Mouse (Mus musculus) heart, adult 2 months (tissue): ENCODE data around the gene Atp6v0c. TPM values are rescaled to one million over a fixed set of nuclear protein-coding genes. Genes with fewer than 3 reads are reported as not detected.
"Not testable (repeated sequence)": the region's sequence is repeated elsewhere in the genome, so short reads cannot be mapped to it uniquely, and the experiment has no call there.

Experiments used
- DNase-seq, 2 experiments: peaks; one replicate each; pipeline ENCODE4 v3.0.0; 2021
- H3K27ac ChIP-seq: fragments of 200-600 bp; 2 replicates; pipeline ENCODE4 v1.8.1; 2022
- H3K27me3 ChIP-seq: fragments of 200-500 bp; 2 replicates; pipeline ENCODE4 v1.6.1; 2012; ENCODE audit warnings: mild to moderate bottlenecking, low read length, inconsistent platforms, mixed read lengths; ENCODE audit not compliant: control insufficient read depth, insufficient read depth
- H3K36me3 ChIP-seq: fragments of 200-500 bp; 2 replicates; pipeline ENCODE4 v1.6.1; 2012; ENCODE audit warnings: low read length, inconsistent platforms; ENCODE audit not compliant: control insufficient read depth, insufficient read depth
- H3K4me1 ChIP-seq: fragments of 200-500 bp; 2 replicates; pipeline ENCODE4 v1.6.1; 2011; ENCODE audit warnings: low read length; ENCODE audit not compliant: control insufficient read depth, insufficient read depth
- H3K4me3 ChIP-seq: fragments of 200-600 bp; 2 replicates; pipeline ENCODE4 v1.8.1; 2022
- H3K79me2 ChIP-seq: fragments of 200-500 bp; replicated peaks from 2 replicates; pipeline ENCODE4 v1.6.1; 2012; ENCODE audit warnings: mild to moderate bottlenecking, inconsistent platforms, low read length, moderate library complexity, mixed read lengths; ENCODE audit not compliant: control insufficient read depth, insufficient read depth
- H3K9ac ChIP-seq: fragments of 200-500 bp; 2 replicates; pipeline ENCODE4 v1.6.1; 2012; ENCODE audit warnings: low read depth, mild to moderate bottlenecking, control low read depth, inconsistent platforms, low read length, mixed read lengths
- CTCF ChIP-seq: fragments of 200-600 bp; IDR thresholded peaks from 2 replicates; pipeline ENCODE4 v1.8.1; 2022; ENCODE audit warnings: antibody characterized with exemption, mild to moderate bottlenecking, moderate library complexity
- EP300 ChIP-seq: fragments of 200-500 bp; IDR thresholded peaks from 2 replicates; pipeline ENCODE4 v1.6.1; 2011; ENCODE audit warnings: low read depth, low read length, control low read depth; ENCODE audit not compliant: insufficient read depth
- POLR2A ChIP-seq: fragments of 200-500 bp; IDR thresholded peaks from 2 replicates; pipeline ENCODE4 v1.6.1; 2011; ENCODE audit warnings: mild to moderate bottlenecking, low read depth, low read length, control low read depth; ENCODE audit not compliant: insufficient read depth
- WGBS: fragments of 180-500 bp; shearing (Covaris S2); methylation state at CpG from one replicate; pipeline ENCODE4 v1.1.7; 2018; 5-methylcytosine and 5-hydroxymethylcytosine counted together
- intact Hi-C: fragments of 180-260 bp; cut with DNase I; formaldehyde crosslinking; loops from one replicate; pipeline ENCODE4 v1.15.1; 2025
- polyA plus RNA-seq: library from polyadenylated mRNA; depleted of rRNA; stranded (reverse); fragments of >200 nt; gene quantifications from 2 replicates; pipeline ENCODE4 v1.2.3, GENCODE M21; 2012; rRNA removed
- total RNA-seq, 2 experiments: library from RNA; stranded (reverse); gene quantifications; 2 replicates each; pipeline ENCODE4 v1.2.3; 2021

Gene Atp6v0c
- total and polyA plus RNA-seq, 3 experiments, result 219 to 732 (median 255) TPM

- Histone ChIP-seq H3K27ac (no peak overlapping the region), H3K36me3 (peaks cover 8% of the 10 kb centered on the region), H3K4me3 (no peak overlapping the region), H3K4me1 (peaks cover 7% of the 10 kb centered on the region), H3K27me3 (no peaks in the 10 kb centered on the region), H3K79me2 (peaks cover 12% of the 10 kb centered on the region), H3K9ac (no peak overlapping the region)
- TF ChIP-seq POLR2A (no peak), EP300 (no peak), CTCF (no peak)
- 95% methylated on average over 3 of the region's 3 CpGs for WGBS
- DNase-seq, result no peak
- intact Hi-C loops, result no loop called here
Observed at GRCm38 (mm10) chr17:24131570-24131969, 37.9 kb downstream of the Atp6v0c start.

GRCm38 (mm10) chr17:24129246-24129645, 40.3 kb downstream of the Atp6v0c start:
- H3K9ac ChIP-seq, H3K27ac ChIP-seq, H3K27me3 ChIP-seq, H3K36me3 ChIP-seq, H3K4me1 ChIP-seq, intact Hi-C loops, DNase-seq, H3K4me3 ChIP-seq: not testable (repeated sequence)
- peaks cover 14% of the 10 kb centered on the region for H3K79me2 ChIP-seq
- WGBS, result 90% methylated on average over 4 of the region's 4 CpGs

- Histone ChIP-seq H3K36me3 (peaks cover 10% of the 10 kb centered on the region), H3K9ac (no peak overlapping the region), H3K27ac (no peak overlapping the region), H3K4me3 (no peak overlapping the region), H3K4me1 (peaks cover 4% of the 10 kb centered on the region), H3K27me3 (no peaks in the 10 kb centered on the region), H3K79me2 (peaks cover 10% of the 10 kb centered on the region)
- DNase-seq, result no peak
- WGBS, result 46% methylated on average over 1 of the region's 1 CpGs
- intact Hi-C loops, result no loop called here
- TF ChIP-seq CTCF (no peak), POLR2A (no peak), EP300 (no peak)
Observed at GRCm38 (mm10) chr17:24127592-24127991, 41.9 kb downstream of the Atp6v0c start.

GRCm38 (mm10) chr17:24126801-24127200, 42.7 kb downstream of the Atp6v0c start:
- no peak for DNase-seq
- Histone ChIP-seq H3K27ac (no peak overlapping the region), H3K27me3 (no peaks in the 10 kb centered on the region), H3K36me3 (peaks cover 10% of the 10 kb centered on the region), H3K79me2 (peaks cover 13% of the 10 kb centered on the region), H3K4me1 (peaks cover 4% of the 10 kb centered on the region), H3K9ac (no peak overlapping the region), H3K4me3 (no peak overlapping the region)
- intact Hi-C loops, result no loop called here
- TF ChIP-seq POLR2A (no peak), CTCF (no peak), EP300 (no peak)
- WGBS, result 59% methylated on average over 3 of the region's 3 CpGs

DNA sequence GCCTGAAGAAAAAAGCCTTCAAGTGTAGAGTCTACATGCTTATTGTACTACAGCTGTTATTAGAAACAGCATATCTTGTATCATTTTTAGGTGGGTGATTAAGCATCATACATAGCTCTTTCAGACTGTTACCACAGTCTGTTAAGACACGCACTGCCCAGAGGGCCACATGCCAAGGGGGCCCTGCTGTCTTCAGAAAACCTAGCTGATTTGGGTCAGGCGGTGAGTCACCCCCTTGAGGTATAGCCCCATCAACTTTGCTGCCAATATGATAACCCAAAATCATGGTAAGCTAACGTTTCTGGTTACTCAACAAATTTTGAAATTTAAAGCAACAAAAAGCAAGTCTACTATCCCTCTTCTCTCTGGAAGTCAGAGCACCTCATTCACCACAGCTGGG, 50.1 kb downstream of the Atp6v0c start:
- H3K27ac ChIP-seq, result no peak overlapping the region
- DNase-seq, result no peak
- intact Hi-C loops, result no loop called here
- H3K27me3 ChIP-seq, result no peaks in the 10 kb centered on the region
- H3K4me1 ChIP-seq, result peaks cover 9% of the 10 kb centered on the region
- no peak overlapping the region for H3K4me3 ChIP-seq
- 66% methylated on average over 3 of the region's 3 CpGs for WGBS
- no peak overlapping the region for H3K9ac ChIP-seq
- no peak for TF ChIP-seq EP300
- TF ChIP-seq CTCF, result no peak
- no peak for TF ChIP-seq POLR2A
- peaks cover 17% of the 10 kb centered on the region for H3K79me2 ChIP-seq
- peaks cover 9% of the 10 kb centered on the region for H3K36me3 ChIP-seq

Other genes with a start within 250 kb of the Atp6v0c start
- not detected for gene Sbp, start 228.0 kb downstream of the Atp6v0c start, total RNA-seq
- gene Sbp, start 228.0 kb downstream of the Atp6v0c start, polyA plus RNA-seq, result not detected in 2 replicates
- gene Sbpl, start 214.4 kb downstream of the Atp6v0c start, total RNA-seq, result not detected
- gene Sbpl, start 214.4 kb downstream of the Atp6v0c start, polyA plus RNA-seq, result not detected in 2 replicates
- gene Prss30, start 189.1 kb downstream of the Atp6v0c start, total RNA-seq, result not detected
- gene Prss30, start 189.1 kb downstream of the Atp6v0c start, polyA plus RNA-seq, result 0.12 TPM in 2 replicates
- not detected for gene Prss22, start 171.6 kb downstream of the Atp6v0c start, total RNA-seq
- gene Prss22, start 171.6 kb downstream of the Atp6v0c start, polyA plus RNA-seq, result not detected in 2 replicates
- not detected for gene Prss27, start 131.6 kb downstream of the Atp6v0c start, total RNA-seq
- gene Prss27, start 131.6 kb downstream of the Atp6v0c start, polyA plus RNA-seq, result not detected in 2 replicates
- gene Kctd5, start 96.2 kb downstream of the Atp6v0c start, total RNA-seq, result 1 to 10 TPM; 8.4 to 9.1 TPM
- gene Kctd5, start 96.2 kb downstream of the Atp6v0c start, polyA plus RNA-seq, result 9.8 and 12.8 TPM in 2 replicates
- gene Pdpk1, start 18.8 kb downstream of the Atp6v0c start, total RNA-seq, result 10 to 100 TPM; 42.5 to 49.1 TPM
- gene Pdpk1, start 18.8 kb downstream of the Atp6v0c start, polyA plus RNA-seq, result 10.4 and 20.6 TPM in 2 replicates
- 10 to 100 TPM in 1 of 2 experiments, 1 to 10 TPM in 1; 9.0 to 10.2 TPM for gene Amdhd2, start 5.9 kb downstream of the Atp6v0c start, total RNA-seq
- 11.5 and 17.7 TPM in 2 replicates for gene Amdhd2, start 5.9 kb downstream of the Atp6v0c start, polyA plus RNA-seq
- gene Tbc1d24, start 35.9 kb upstream of the Atp6v0c start, total RNA-seq, result 10 to 100 TPM; 10.3 to 11.0 TPM
- 11.3 and 29.1 TPM in 2 replicates for gene Tbc1d24, start 35.9 kb upstream of the Atp6v0c start, polyA plus RNA-seq
- gene Ntn3, start 39.8 kb upstream of the Atp6v0c start, total RNA-seq, result 1 to 10 TPM in 1 of 2 experiments, under 1 TPM in 1; 0.97 to 1.0 TPM
- gene Ntn3, start 39.8 kb upstream of the Atp6v0c start, polyA plus RNA-seq, result 0.64 and 1.1 TPM in 2 replicates
- gene Tedc2, start 51.1 kb upstream of the Atp6v0c start, total RNA-seq, result 1 to 10 TPM; 2.0 TPM
- 3.8 and 5.2 TPM in 2 replicates for gene Tedc2, start 51.1 kb upstream of the Atp6v0c start, polyA plus RNA-seq
- gene Ccnf, start 81.8 kb upstream of the Atp6v0c start, total RNA-seq, result under 1 TPM; 0.57 to 0.59 TPM
- gene Ccnf, start 81.8 kb upstream of the Atp6v0c start, polyA plus RNA-seq, result 0.44 and 0.49 TPM in 2 replicates
- gene Abca17, start 181.4 kb upstream of the Atp6v0c start, total RNA-seq, result not detected
- not detected in 2 replicates for gene Abca17, start 181.4 kb upstream of the Atp6v0c start, polyA plus RNA-seq
- 10 to 100 TPM; 12.1 to 12.6 TPM for gene Abca3, start 182.2 kb upstream of the Atp6v0c start, total RNA-seq
- 13.4 and 15.7 TPM in 2 replicates for gene Abca3, start 182.2 kb upstream of the Atp6v0c start, polyA plus RNA-seq
- gene Rnps1, start 244.9 kb upstream of the Atp6v0c start, total RNA-seq, result 10 to 100 TPM; 60.0 to 62.7 TPM
- gene Rnps1, start 244.9 kb upstream of the Atp6v0c start, polyA plus RNA-seq, result 83.0 and 107 TPM in 2 replicates